10 mouse cellular contexts compared by ENCODE assay signal in the genomic region with DNA sequence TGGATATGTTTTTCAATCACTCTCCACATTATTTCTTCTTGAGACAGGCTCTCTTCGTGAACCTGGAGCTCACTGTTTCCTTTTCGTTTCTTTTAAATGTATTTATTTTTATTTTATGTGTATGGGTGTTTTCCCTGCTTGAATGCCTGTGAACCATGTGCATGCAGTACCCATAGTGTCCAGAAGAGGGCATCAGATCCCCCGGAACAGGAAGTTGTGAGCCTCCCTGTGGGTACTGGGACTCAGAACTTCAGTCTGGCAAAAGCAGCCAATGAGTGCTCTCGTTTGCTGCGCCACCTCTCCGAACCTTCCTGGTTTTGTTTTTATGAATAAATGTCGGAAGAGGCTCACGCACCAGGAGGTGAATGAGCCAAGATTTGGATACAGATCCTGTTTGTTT. TPM values are rescaled to one million over a fixed set of nuclear protein-coding genes. Genes with fewer than 3 reads are reported as not detected.
DNase-seq lines count a peak whose midpoint lies in the region; ATAC-seq and TF ChIP-seq lines count a peak whose summit lies in the region.
"Had no signal": no experiment of that assay in that cellular context is flagged by ENCODE, and none has a peak within 500 bp of the region (broad histone marks: within the 10 kb centered on the region; RNA-seq: fewer than 3 reads in every experiment).

No protein-coding gene starts in this region.

- 63% methylated on average over 8 of the region's 8 CpGs for WGBS in forebrain, embryonic 14.5 days

- no peak overlapping the region for H3K9ac ChIP-seq in forebrain, embryonic 14.5 days (ENCODE audit: low read length)
- H3K9ac ChIP-seq: stomach, embryonic 15.5 days had no signal

- DNase-seq in left cerebral cortex, adult 2 months (ENCODE audit: extremely low spot score in 1 of 2, low spot score in 2 of 2) = no peak
- no peak for DNase-seq in left cerebral cortex, adult 18-20 months (ENCODE audit: low spot score in 2 of 2)
- DNase-seq in NIH3T3 (ENCODE audit: low read depth) = peak; percentile 51
- DNase-seq in c-Kit-positive CD71-positive TER-119-negative erythroid progenitor cells, embryonic 14.5 days (ENCODE audit: low read depth) = peak; percentile 54
- DNase-seq in naive thymus-derived CD4-positive, alpha-beta T cell, adult 2 months (ENCODE audit: low read depth) = peak; percentile 70
- no peak for DNase-seq in right cerebral cortex, adult 2 months (ENCODE audit: low spot score in 2 of 2)
- DNase-seq in forebrain, embryonic 14.5 days (ENCODE audit: low spot score) = no peak
- DNase-seq in frontal cortex, postnatal 25 days (ENCODE audit: low spot score in 2 of 2) = no peak

- H3K4me1 ChIP-seq in forebrain, embryonic 14.5 days (ENCODE audit: control insufficient read depth, insufficient read depth, low read length) = no peaks in the 10 kb centered on the region
- H3K4me1 ChIP-seq: stomach, embryonic 15.5 days had no signal

- H3K4me3 ChIP-seq in left cerebral cortex, adult 2 months = no peak overlapping the region
- H3K4me3 ChIP-seq in forebrain, embryonic 14.5 days (ENCODE audit: low read depth, low read length) = no peak overlapping the region
- H3K4me3 ChIP-seq: stomach, embryonic 15.5 days had no signal

- intact Hi-C loops in left cerebral cortex, adult 2 months (cut with DNase I) = no loop called here

- no peak overlapping the region for H3K27ac ChIP-seq in left cerebral cortex, adult 2 months
- H3K27ac ChIP-seq in forebrain, embryonic 14.5 days (ENCODE audit: low read depth, low read length) = no peak overlapping the region
- H3K27ac ChIP-seq: stomach, embryonic 15.5 days had no signal

- H3K4me2 ChIP-seq in forebrain, embryonic 14.5 days (ENCODE audit: low read length) = no peak overlapping the region
- H3K4me2 ChIP-seq: stomach, embryonic 15.5 days had no signal

- no peaks in the 10 kb centered on the region for H3K9me3 ChIP-seq in forebrain, embryonic 14.5 days (replicated peaks; ENCODE audit: control insufficient read depth, low read length)
- H3K9me3 ChIP-seq: stomach, embryonic 15.5 days had no signal

- no peaks in the 10 kb centered on the region for H3K27me3 ChIP-seq in forebrain, embryonic 14.5 days (replicated peaks; ENCODE audit: control insufficient read depth, insufficient read depth, low read length)
- H3K27me3 ChIP-seq: stomach, embryonic 15.5 days had no signal

- peak; percentile 52 for TF ChIP-seq CTCF in left cerebral cortex, adult 2 months (IDR thresholded peaks at IDR 0.05)

- no peak for ATAC-seq in forebrain, embryonic 14.5 days

- H3K36me3 ChIP-seq in forebrain, embryonic 14.5 days (ENCODE audit: control insufficient read depth, insufficient read depth, low read length) = no peaks in the 10 kb centered on the region
- H3K36me3 ChIP-seq: stomach, embryonic 15.5 days had no signal

RNA-seq across cellular contexts. Expression of gene Epp13, which starts 13.2 kb away (rescaled TPM):
- total RNA-seq in left cerebral cortex, adult 2 months (2021) = not detected
- not detected for total RNA-seq in left cerebral cortex, adult 18-20 months (2021)
- polyA plus RNA-seq in forebrain, embryonic 14.5 days (2014; fragmentation: Nextera tagmentation; extraction: Ambion mirVana) = not detected in 2 replicates
- polyA plus RNA-seq: liver, embryonic 16.5 days; stomach, embryonic 15.5 days had no signal

RNA-seq across cellular contexts. Expression of gene Zfp667, which starts 20.7 kb away (rescaled TPM):
- total RNA-seq in left cerebral cortex, adult 2 months (2021) = 10 to 100 TPM; 12.8 to 14.1 TPM
- 10 to 100 TPM; 15.8 to 16.8 TPM for total RNA-seq in left cerebral cortex, adult 18-20 months (2021)
- 11.7 and 13.5 TPM in 2 replicates for polyA plus RNA-seq in forebrain, embryonic 14.5 days (2014; fragmentation: Nextera tagmentation; extraction: Ambion mirVana)

RNA-seq across cellular contexts. Expression of gene Zscan5b, which starts 43.6 kb away (rescaled TPM):
- not detected for total RNA-seq in left cerebral cortex, adult 2 months (2021)
- not detected for total RNA-seq in left cerebral cortex, adult 18-20 months (2021)
- not detected in 2 replicates for polyA plus RNA-seq in forebrain, embryonic 14.5 days (2014; fragmentation: Nextera tagmentation; extraction: Ambion mirVana)
- polyA plus RNA-seq: liver, embryonic 16.5 days; stomach, embryonic 15.5 days had no signal

Comparison
In these comparisons a context has a peak if more than half of its experiments do, and no peak if none do; other contexts are left out.
1. DNase-seq: peak in NIH3T3 (single experiment), c-Kit-positive CD71-positive TER-119-negative erythroid progenitor cells, embryonic 14.5 days (single experiment) and naive thymus-derived CD4-positive, alpha-beta T cell, adult 2 months (single experiment); none in left cerebral cortex, adult 2 months (0 of 2), left cerebral cortex, adult 18-20 months (0 of 2), right cerebral cortex, adult 2 months (0 of 2), forebrain, embryonic 14.5 days (single experiment) and frontal cortex, postnatal 25 days (0 of 2).